Mouse (Mus musculus) ES-E14 (cell line): ENCODE data around the gene Myl6.

Experiments used
- HCFC1 ChIP-seq: IDR thresholded peaks from 2 replicates; pipeline ENCODE4 v1.6.1; 2012; ENCODE audit warnings: low read length, inconsistent platforms, borderline replicate concordance; ENCODE audit not compliant: insufficient read depth
- ZC3H11A ChIP-seq: IDR thresholded peaks from 2 replicates; pipeline ENCODE4 v1.6.1; 2012; ENCODE audit warnings: low read depth, mild to moderate bottlenecking, inconsistent platforms, low read length, borderline replicate concordance
- ZNF384 ChIP-seq: IDR thresholded peaks from 2 replicates; pipeline ENCODE4 v1.6.1; 2012; ENCODE audit warnings: low read depth, low read length, inconsistent platforms

GRCm38 (mm10) chr10:128454471-128454870 is 39.5 kb downstream of the Myl6 start:
- TF ChIP-seq ZNF384, result no peak
- TF ChIP-seq ZC3H11A, result no peak
- TF ChIP-seq HCFC1, result no peak
